Mouse (Mus musculus) heart, embryonic 12.5 days (tissue): Measurements from ENCODE around the gene Sirpb1b. TPM values are rescaled to one million over a fixed set of nuclear protein-coding genes. Genes with fewer than 3 reads are reported as not detected.

ENCODE experiments used
- polyA plus RNA-seq: library from polyadenylated mRNA; unstranded; fragments of >200 nt; fragmentation: Nextera tagmentation; extraction: Ambion mirVana; gene quantifications from 2 replicates; pipeline ENCODE4 v1.2.1, GENCODE M21; 2016

Sirpb1b gene
- polyA plus RNA-seq, 1 experiment from 2014 or later, result not detected

Other genes starting within 250 kb of the Sirpb1b start
- gene Gm9733, start 242.8 kb downstream of the Sirpb1b start, polyA plus RNA-seq, result not detected in 2 replicates
- gene Sirpb1a, start 148.5 kb downstream of the Sirpb1b start, polyA plus RNA-seq, result not detected in 2 replicates